Mouse (Mus musculus) spleen, postnatal 10 days (tissue): ENCODE data around the gene Cog5.

Experiments used
- DNase-seq, 2 experiments: peaks; one replicate each; pipeline ENCODE4 v3.0.0; 2021 to 2022; ENCODE audit warnings: low spot score in 2 of 2

The Cog5 gene

DNA sequence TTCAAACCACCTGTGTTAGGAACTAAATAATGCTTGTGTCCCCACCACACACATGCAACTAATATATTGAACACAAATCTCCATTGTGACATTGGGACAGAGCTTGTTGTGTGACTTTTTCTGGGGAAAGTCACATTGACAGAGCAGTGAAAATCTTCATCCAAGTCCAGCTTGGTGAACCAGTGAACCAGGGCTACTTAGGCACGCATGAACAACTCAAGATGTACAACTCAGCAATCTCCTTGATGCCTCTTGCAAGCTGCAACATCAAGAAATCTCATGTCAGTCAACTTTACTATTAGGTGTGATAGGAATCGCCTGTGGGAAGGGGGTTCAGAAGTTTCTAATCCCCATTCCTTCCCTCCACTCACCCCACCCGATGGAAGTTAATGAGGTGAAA is 169.0 kb downstream of the Cog5 start:
- DNase-seq = no peak

DNA sequence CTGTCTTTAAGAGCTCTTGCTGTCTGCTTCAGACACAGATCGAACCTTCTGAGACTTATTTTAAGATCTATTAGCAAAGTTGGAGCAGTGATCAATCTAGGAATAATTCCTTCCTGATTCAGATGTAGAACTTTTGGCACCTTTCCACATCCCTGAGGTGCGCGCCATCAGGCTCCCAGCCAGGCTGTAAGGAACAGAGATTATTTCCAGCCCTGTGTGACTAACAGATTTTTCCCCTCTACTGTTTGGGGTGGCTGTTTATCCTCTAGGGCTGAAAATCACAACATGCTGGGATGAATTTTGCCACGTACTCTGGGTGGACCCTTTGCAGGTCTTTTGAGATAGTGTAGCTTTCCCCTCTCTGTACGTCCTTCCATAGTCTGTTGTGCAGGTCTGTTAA is 170.2 kb downstream of the Cog5 start:
- DNase-seq = no peak

DNA sequence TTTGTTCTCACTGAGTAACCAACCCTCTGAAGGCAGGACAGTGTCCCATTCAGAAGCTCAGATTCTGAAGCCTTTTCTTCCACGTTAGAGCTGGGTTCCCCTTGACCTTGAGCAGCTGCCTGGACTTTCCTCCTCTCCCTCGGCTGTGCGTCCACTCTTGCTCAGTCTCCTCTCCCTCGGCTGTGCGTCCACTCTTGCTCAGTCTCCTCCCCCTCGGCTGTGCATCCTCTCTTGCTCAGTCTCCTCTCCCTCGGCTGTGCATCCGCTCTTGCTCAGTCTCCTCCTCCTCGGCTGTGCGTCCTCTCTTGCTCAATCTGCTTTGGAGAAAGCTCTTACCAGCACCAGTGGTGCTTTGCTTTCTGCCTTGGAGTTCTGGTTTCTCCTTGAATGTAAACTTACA is 171.2 kb downstream of the Cog5 start:
- no peak for DNase-seq

DNA sequence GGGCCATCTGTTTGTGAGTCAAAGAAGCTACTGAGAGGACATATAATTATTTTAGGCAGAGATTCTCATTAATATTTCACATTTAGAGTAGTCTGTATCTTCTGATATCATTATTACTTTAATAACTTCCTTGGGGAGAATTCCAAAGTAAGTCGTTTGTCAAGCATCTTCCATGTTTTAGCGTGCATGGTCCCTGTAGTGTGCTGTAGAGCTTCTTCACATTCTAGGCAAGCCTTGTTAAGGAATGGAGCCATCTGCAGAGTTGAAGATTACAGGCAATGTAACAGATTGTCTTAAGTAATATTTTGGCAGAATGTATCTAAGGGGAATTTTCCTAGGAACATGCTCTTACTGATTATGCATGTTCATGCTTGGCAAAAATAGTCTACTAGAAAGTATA is 171.8 kb downstream of the Cog5 start:
- DNase-seq = no peak

DNA sequence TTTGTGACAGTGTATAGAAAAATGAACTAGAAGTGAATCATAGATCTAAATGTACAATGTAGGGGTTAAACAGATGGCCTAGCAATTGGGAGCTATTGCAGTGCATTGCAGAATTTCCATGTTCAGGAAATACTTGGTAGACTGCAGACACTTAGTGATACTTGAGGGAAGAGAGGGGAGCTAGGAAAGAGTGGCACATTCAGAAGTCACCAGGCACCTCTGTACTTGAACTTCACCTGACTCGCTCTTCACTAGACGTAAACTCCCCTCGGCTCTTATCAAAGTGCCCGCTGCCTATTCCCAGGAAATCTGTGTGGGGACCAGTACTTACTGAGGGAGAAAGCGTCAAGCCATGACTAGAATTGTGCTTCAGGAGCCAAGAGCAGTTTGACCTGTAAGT is 180.8 kb downstream of the Cog5 start:
- DNase-seq = no peak

DNA sequence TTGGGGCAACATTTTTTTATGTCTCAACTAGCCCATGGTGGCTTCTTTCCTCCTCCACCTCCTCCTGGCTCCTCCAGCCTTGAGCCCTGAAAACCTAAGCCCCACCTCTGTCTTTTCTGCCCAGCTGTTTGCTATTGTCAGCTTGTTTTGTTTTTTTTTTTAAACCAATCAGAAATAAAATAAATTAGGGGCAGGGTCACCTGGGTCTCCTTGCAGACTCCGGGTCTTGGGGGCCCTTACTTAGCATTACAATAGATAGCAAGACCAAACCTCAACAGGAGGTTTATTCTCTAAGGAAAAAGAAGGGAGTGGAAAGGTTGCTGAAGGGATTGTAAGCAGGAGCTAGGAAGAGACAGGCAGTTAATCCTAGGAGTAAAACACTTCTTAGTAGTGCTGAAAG is 181.5 kb downstream of the Cog5 start:
- DNase-seq = no peak

DNA sequence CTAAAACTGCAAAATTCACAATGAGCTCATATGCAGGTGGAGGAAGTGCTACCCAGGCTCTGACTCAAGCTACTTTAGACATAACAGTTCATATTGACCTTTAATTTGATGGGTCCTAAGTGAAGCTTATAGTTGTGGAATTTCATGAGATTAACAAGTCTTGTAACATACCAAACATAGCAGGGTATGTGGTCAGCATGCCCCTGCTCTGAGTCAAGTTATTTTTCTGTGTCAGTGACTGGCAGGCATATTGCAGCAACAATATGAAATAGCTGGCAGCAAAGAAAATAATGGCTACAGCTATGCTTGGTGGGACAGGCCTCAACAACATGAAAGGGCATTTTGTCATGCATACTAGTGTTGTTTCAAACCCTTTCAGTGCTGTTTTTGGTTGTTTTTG is 183.9 kb downstream of the Cog5 start:
- no peak for DNase-seq

- DNase-seq = no peak
Observed at GRCm38 (mm10) chr12:31839249-31839648, 184.6 kb downstream of the Cog5 start.

- no peak for DNase-seq
Observed at GRCm38 (mm10) chr12:31846077-31846476, 191.4 kb downstream of the Cog5 start.

- DNase-seq = no peak
Observed at GRCm38 (mm10) chr12:31848630-31849415, 194.2 kb downstream of the Cog5 start.

DNA sequence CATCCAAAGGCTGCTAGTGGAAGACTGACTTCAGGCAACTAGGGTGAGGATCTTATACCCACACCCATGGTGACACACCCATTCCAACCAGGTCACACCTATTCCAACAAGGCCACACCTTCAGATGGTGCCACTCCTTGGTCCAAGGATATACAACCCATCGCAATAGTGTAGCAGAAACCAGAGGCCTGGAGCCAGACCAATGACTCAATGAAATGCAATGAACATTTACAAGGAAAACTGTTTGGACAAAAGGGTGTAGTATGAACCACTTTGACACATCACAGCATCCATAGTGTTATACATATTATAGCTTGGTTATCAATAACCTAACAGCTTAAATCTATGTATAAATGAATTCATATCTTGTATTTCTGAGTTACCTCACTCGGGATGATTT is 194.9 kb downstream of the Cog5 start:
- DNase-seq = no peak

DNA sequence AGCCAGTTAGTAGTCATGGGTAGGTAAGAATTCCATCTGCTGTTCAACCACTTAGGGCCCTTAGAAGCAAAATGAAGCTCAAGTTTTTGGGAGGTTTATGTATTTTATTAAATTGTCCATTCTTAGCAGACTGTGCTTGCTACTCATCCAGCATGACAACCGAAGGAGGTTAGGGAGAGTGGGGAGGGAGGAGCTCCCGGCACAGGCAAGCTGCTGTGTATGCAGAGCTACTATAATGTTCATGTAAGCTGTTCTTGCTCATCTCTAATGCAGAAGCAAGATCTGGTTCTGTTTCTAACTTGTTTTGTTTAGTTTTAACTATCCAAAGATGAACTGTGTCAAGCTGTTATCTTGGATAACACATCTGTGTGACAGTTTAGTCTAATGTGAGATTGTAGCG is 199.4 kb downstream of the Cog5 start:
- DNase-seq = no peak

GRCm38 (mm10) chr12:31854817-31855216 is 200.1 kb downstream of the Cog5 start:
- no peak for DNase-seq

DNA sequence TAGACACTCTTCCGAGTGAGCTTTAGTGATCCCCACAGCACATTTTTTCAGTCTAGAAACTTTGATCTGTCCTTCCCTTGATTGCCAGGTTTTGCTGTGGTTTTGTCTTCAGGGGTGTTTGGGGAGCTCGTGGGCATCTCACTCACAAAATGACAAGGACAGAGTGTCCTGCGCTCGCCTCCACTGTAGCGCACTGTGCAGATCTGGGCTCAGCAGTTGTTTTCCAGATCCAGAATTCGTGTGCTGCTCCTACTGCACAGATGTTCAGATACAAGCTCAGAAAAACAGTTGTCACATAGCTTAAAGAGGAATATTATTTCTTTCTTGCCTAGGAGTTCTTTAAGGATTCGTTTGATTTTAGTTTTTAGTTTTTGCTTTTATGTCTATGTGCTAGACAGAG is 203.1 kb downstream of the Cog5 start:
- no peak for DNase-seq

- DNase-seq = no peak
Observed at GRCm38 (mm10) chr12:31862668-31863538, 208.2 kb downstream of the Cog5 start.

GRCm38 (mm10) chr12:31876775-31877174 is 222.1 kb downstream of the Cog5 start:
- no peak for DNase-seq

- no peak for DNase-seq
Observed at GRCm38 (mm10) chr12:31882736-31883135, 228.1 kb downstream of the Cog5 start.

DNA sequence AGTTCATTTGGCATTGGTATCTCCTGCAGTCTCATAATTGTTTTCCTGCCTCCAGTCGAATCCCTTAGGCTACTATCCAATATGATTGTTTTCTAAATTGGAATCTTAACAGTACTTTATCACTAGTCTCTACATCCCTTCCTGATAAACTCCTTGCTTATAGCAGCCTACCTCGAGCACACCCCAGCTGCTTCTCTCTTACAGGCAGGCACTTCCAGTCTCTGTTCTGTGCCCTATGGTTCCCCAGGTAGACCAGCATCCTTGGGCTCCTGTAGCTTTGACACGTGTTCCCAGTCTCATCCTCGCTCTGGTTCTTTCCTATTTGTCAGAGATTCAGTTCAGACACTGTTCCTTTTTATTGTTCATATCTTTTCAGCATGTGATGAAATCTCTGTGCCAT is 229.7 kb downstream of the Cog5 start:
- no peak for DNase-seq

- DNase-seq = no peak
Observed at GRCm38 (mm10) chr12:31885084-31885483, 230.4 kb downstream of the Cog5 start.

DNA sequence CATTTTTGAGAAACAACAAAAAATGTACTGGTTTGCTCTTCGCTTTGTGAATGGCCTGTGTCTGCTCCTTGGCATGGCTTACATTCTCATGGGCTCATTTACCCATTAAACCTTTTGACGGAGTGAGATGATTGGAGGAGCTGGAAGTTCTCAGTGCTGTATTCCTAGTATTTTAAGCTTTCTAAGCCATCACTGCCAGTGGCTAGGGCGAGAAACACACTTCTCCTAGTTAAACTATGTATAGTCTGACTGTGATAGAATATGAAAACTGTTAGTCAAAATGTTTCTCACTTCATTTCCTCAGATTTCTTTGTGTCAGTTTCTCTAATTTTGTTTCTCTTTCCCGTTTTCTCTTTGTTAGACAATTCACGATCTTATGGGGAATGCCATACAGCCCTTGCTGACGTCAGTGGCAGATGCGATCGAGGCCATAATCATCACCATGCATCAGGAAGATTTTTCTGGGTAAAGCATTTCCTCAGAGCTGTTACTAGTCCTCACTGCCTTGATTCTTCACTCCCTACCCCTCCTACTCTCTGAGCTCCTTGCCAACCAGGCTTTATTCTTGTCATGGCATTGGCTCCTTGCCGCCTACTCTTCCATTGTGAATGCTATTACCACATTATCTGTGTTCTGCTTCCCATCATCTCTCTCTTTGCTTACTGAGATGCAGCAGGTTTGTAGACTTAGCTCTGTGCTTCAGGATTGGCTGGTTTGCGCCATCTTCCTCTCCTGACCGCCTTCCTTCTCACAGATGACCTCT is 231.4 kb downstream of the Cog5 start:
- no peak for DNase-seq

DNA sequence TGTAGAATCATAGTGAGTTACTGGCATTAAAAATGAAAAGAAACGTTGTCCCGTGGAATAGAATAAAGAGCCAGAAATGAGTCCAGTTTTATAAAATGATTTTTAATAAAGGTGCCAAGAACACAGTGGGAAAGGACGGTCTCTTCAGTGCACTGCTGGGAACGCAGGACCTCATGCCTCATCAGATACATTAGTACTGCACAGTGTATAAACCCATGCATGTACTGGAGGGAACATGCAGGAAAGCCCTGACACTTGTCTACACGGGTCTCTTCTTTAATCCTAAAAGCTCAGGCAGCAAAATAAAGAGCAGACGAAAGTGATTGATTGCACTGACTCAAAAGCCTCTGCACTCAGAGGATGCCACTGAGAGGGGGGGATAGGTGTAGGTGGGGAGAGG is 236.0 kb downstream of the Cog5 start:
- no peak for DNase-seq

- DNase-seq = no peak
Observed at GRCm38 (mm10) chr12:31892079-31892478, 237.4 kb downstream of the Cog5 start.
